Mouse (Mus musculus): ENCODE measurements around the gene Pak7.

Gene Pak7

DNA sequence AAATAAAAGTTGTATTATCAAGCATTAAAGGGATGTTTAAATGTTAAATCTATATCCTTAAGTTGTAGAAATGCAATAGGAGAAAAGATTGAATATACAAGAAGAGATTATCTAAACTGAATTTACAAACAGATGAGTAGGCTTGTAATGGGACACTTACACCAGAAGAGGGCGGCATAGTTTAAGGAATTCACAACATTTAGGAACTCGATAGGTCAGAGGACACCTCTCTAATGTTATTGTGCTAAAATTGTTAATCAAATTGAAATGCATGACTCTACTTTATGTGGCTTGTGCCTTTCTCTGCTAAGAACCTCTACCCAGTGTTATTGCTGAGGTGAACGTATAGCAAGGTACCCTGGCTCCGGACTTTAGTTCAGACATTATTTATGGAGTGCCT, 238.2 kb downstream of the Pak7 start:
- no peak for DNase-seq

DNA sequence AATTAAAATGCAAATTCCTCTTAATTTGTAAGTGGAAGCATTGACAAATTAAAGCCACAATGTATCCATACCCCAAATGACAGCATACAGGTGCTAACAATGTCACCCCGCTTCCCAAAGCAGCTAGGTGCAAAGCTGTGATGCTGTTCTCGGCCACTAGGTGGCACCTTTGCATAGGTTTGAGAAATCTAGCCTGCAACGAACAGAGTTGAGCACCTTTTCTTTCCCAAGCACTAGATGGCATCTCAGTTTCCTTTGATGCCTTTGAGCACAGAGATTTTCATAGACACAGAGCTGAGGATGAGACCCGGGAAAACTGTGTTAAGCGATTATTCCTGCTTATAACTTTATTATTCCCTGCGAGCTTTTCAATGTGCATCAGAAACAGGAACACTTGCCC, 238.8 kb downstream of the Pak7 start:
- peak; percentile 28 for DNase-seq

DNA sequence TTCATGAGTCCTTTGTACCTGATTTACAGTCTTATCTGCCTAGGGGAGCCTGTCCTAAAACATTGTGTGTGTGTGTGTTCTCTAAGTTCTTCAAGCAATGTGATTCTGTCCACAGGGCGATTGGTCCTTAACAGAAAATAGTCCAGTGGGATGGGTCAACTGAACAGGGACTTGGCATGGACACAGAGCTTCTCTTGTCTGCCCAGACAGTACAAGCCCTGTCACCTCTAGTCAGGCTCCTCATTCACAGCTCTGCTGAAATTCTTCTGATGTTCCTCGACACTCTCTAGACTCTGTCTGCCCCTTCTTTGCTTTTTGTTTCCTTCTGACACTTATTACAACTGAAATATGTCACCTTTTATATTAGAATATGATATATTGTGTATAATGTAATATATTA, 247.0 kb downstream of the Pak7 start:
- no peak for DNase-seq

DNA sequence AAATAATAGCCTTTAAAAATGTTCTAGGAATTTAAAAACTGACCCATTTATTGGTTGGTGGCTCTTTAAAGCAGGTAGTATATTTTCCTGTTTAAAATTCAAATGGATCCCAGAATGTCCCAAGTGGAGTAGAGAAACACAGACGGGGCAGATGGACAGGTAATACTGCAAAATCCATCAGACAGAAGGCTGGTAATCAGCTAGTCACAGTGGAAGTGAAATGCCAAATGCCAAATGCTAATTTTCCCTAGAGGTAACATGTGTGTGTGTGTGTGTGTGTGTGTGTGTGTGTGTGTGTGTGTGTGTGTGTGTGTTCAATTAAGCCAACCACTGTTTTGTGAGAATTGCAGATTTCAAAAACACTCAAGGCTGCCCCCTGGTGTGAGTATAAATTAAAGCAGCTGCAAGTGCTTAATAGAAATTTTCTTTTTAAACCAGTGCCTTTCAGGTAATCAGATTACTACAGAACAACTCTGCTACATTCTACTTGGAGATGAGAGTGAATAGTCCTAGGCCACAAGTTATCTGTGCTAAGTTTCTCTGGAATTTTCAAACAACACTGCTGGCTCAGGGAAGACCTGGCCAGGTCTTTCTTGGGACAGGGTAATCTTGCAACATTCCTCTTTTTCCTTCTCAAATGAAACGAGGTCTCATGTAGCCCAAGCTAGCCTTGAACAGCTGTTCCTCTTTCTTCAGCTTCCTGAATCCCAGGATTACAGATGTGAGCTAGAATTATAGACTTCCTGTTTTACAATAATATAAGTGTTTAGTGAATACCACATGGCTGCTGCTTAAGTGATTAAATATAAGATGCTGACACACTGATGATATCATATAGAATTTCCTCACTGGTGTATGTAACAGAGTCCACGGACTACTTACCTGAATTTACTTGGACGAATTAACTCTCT, 248.4 kb downstream of the Pak7 start:
- DNase-seq = no peak

DNA sequence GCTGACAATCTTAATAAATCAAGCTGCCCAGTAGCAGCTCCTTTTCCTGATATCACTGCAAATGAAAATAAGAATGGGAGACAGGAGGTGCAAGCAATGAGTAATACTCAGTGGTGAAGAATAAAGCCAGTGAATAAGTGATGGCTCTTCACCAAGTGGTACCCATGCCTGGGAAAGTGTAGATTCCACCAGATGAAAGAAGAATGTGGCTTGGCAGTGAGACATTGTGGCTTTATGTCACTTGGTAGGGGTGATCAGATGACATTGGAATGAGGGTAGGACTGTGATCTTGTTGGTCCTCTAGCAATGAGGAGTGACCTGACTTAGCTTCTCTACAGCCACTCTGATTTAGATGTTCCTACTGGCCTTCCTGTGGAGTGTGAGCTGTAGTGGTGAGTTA, 249.3 kb downstream of the Pak7 start:
- DNase-seq = no peak

DNA sequence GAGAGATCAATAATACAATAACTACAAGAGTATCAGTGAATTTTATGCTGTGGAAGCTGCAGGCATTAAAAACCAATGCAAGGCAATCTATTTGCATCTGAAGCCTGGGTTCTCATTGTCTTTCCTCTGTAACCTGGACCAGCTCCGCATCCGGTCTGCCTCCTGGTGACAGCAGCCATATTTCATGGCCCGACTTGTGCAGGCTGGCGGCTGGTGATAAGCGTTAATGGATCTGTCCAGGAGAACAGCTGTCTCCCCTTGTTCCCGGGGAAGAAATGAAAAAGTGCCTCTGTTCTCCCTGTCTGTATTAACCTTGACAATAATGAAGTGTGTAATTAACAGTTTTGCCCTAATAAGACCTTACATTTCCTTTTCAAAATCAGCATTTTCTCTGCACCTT, 265.9 kb downstream of the Pak7 start:
- DNase-seq = no peak

DNA sequence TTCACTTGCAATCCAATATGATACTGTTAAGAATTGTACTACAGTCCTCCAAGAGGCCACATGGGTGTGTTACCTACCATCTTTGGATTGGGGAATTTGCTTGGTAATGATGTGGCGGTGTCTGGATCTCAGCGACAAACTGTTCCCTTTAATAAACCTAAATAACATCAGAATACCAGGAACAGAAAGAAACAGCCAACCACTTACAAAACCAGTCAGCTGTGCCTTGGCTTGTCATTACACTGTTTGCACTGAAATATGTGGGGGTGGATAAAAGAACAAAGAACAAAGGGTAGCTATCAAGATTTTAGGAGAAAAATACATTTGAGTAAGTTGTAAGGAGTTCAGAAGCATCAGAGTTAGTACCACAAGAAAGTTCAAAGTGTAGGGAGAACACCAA, 269.8 kb downstream of the Pak7 start:
- DNase-seq = no peak

DNA sequence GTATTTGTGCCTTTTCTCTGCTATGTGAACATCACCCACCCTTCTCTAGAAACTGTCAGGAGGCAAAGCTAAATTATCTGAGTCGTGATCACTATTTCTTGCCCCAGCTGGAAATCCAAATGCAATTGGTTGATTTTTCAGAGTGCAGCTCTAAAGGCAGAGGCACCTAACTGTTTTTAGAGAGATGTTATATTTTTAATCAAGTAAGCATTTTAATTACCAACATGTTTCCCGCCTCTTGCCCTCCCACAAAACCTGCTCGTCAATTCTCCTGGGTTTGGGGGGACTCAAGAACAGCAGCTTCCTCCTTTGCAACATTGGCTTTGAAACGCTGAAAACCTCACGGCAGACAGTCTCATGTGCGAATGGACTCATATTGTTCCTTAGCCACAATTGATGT, 274.4 kb downstream of the Pak7 start:
- DNase-seq = no peak

DNA sequence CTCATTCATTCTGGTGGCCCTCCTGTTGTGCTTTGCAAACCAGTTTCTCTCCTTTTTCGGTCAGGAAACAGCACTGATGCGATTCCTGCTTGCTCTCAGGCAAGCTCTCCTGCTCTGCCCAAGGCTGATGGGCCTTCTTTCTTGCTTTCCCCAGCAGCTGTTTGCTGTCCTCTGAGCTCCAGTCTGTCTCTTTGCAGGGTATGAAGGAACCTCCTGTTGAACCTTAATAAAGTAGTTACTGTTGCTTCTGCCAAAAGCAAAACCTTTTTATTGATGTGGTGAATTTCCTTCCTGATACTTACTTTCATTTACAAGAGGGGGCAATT, 278.8 kb downstream of the Pak7 start:
- no peak for DNase-seq

DNA sequence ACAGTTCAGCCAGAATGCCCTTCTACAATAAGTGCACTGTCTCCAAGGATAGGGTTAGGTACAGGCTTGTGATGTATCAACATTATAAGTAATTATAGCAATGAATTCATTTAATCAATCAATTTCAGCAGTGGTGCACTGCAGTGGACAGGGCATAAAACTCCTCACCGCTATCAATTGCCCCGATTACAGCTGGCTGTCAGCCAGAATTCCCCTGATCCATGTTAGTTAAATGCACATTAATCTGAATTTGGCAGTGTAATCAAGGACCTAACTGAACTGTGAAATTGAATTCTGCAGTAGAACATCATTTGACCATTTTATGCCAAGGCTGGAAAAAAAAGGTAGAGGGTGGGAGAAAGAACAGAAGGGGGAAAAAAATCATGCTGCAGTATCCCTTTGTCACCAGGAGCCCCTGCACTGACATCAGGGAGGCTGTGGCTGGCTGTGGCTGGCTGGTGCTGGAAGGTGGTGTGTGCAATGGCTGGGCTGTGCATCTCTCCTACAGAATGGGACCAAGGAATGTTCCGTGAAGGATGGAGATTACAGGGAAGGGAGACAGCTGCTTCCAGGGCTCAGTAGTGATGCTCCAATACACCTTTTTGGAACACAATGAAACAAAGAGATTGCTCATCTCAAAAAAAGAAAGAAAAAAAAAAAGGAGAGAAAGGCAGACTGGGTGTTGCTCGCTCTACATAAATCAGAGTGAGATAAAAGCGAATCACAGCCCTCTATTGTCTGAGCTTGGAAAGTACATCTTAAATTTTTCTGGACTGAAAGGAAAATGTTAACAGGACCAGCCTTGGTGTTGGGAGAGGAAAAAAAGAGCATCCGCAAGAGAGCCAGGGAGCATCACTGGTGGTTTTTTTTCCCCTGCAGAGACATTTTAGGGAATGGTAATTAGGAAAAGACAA, 279.4 kb downstream of the Pak7 start:
- no peak for DNase-seq

DNA sequence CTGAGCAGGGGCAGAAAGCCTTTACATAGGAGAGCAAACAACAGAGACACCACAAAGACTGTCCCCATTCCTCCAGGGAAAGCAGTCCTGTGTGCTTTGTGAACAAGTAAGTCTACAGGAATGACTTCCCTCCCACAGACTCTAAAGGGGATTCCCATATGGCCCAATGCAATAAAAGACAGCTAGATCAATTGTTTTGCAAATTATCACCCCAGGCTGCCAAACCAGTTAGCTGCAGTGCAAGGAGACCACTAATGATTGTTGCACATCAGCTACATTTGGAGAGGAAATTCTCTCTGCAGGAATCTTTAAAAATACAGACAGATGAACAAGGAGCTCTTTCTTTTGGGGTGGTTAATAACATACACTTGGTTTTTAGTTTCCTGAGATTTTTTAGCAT, 280.2 kb downstream of the Pak7 start:
- no peak for DNase-seq

DNA sequence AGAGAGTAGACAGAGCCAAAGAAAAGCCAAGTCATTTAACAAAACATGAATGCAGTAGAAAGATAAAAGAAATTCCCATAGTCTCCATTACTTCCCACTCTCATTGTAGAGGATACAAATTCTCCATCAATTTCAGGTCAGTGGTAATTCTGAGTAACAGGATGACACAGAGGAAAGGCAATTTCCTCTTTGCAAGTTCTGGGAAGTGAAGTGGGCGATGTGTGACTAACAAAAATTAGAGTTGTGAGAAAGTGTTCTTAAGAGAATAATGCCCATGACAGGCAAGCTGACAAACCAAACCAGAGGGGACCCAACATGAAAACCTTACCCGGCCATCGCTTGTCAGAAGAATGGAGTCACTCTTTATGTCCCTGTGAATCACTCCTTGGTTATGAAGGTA, 290.6 kb downstream of the Pak7 start:
- no peak for DNase-seq

DNA sequence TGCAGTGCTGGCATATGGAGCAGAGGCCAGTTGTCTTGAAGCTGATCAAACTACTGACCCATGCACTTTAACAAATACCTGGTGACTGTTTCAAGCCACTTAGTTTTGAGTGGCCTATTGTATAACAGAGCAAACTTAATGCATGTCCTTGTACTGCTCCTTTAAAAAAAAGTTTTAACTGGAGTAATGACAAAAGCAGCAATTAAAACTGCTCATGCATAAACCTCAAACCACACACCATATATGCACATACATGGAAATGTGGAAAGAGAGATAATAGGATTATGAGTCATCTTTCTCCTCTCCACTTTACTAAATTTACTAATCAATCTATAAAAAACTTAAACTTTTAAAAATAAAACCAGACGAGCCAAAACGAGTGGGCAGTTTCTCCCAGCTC, 291.8 kb downstream of the Pak7 start:
- no peak for DNase-seq

DNA sequence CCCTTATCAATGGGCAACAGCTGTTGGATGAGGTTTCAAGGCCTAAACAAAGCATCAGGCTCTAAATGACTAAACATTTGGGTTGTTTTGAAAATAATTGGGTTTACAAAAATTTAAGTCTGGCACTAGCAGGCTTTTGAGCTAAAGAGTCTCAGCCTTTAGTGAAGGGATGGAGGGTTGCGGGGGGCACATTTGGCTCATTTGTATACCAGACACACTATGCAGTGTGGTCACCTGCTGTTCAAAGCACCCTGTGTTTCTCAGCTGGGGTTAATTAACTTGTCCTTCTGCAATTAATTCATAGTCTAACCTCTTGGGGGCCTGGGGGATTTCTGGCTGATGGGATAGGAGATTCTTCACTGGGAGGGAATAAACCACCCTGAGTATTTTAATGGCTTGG, 323.4 kb downstream of the Pak7 start:
- no peak for DNase-seq

DNA sequence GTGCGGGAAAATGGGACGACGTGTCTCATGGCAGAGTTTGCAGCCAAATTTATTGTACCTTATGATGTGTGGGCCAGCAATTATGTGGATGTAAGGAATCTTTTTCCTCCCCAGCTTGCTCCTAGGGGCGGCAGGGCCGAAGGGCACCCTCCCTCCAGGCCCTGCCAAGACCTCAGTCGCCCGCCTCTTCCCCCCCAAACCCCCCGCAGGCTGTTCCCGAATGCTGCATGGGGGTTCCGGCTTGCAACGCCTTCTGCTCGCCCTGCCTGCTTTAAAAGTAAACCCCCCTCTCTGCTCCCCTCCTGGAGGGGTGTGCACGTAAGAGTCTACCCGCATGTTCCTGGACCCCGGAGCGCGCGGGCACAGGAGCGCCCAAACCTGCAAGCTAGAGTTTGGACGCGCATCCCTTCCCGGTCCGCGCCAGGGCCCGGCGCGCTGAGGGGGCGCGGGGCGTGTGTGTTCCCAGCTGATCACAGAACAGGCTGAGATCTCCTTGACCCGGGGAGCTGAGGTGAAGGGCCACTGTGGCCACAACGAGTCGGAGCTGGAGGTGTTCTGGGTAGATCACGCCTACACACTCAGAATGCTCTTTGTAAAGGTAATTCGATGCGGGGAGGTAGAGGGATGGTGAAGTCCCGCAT, 328.6 kb downstream of the Pak7 start:
- DNase-seq = no peak

DNA sequence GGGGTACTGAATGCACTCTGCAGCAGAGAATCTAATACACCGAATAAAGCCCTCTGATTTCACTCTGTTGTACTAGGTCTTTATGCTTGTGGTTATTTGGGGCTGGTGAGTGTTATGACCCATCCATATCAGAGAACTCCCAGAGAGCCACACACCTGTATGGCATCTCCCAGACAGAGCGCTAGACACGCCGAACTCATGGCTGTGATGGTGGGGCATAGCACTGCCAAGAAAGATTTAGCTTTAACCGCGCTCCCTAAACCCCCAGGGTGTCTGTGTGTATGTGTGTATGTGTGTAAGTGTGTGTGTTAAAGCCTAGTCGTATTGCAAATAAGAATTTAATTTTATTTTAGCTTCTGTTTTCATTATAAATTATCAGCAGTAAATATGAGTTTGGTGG, 329.4 kb downstream of the Pak7 start:
- no peak for DNase-seq

DNA sequence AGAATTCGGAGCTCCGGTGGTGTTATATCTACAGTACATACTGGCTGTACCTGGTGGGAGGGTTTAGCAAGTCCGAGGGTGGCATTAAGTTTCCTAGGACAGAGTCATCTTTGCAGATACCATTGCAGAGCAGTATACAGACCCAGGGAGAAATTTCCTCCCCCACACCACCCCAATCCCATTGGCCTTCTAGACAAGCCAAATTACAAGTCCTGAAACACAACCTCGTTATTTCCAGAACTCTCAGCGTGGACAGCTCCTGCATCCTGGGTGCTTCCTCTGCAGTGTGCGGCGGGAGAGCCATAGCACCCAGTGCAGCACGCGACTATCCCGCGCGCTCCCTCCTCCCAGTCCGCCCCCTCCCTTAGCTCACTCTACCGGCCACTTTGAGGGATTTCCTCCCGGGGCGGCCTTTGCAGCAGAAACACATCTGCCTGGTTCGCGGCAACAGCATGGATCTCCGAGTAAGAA, 329.9 kb downstream of the Pak7 start:
- no peak for DNase-seq

DNA sequence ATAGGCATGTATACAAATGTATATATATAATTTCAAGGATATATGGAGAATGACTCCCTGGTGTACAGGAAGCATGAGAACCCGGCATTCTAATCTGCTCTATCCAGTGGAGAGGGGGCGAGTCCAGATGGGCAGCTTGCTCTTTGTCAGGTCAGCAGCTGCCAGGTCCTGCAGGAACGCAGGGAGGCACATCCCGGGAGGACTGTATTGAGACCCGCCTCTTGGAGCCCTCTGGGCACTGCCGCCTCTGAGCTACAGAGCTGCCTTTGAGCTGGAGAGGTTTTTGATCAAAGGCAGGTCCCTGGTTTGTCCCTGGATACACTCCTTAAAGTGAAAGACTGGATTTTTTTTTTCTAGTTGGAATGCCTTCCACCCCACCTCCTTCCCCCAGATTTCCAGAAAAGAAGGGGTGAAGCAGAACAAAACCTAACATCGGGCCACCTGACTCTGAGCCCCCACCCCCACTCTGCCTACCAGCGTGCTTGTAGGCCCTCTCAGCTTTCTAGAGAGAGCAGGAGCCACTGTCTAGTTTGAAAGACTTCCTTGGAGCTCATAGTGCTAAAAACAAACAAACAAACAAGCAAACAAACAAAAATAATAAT, 336.0 kb downstream of the Pak7 start, which contains the start of gene Lamp5:
Lamp5 (plus strand) TSS at position 552 of the 602 bp plus-strand sequence.
- no peak for DNase-seq

DNA sequence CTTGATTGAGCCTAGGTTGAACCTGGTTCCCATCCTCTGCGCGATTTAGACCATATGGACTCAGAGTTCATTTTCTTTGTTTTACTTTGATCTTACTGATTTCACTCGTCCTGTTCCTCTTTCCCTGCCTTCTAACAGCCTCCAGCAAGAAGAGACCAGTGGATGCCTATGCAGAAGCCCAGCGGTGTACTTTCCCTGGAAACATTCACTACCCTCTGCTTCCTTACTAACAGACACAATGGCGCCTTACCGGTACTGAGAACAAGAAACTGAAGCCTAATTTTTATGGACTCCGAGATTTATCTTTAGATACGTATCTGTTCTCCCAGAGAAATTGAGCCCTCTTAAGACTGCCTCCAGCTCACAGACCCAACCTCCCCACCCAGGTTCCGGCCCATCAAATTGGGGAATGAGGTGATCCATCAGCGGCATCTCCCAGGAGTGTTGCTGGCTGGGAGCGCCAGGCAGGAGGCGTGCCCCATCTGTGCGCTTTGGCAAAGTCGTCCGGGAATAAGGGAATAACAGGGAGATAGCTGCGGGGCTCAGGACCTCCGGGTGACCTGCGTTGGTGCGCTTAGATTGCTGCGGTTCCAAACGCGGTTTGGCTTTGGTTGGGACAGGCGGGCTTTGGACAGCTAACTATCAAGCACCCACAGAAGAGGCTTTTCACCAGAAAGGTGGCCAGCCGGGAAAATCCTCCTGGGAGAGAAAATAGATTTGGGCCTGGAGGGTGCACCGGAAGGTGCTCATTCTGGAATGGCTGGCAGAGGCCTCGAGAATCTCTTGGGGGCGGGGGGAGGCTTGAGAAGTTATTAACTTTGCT, 336.8 kb downstream of the Pak7 start:
- no peak for DNase-seq

DNA sequence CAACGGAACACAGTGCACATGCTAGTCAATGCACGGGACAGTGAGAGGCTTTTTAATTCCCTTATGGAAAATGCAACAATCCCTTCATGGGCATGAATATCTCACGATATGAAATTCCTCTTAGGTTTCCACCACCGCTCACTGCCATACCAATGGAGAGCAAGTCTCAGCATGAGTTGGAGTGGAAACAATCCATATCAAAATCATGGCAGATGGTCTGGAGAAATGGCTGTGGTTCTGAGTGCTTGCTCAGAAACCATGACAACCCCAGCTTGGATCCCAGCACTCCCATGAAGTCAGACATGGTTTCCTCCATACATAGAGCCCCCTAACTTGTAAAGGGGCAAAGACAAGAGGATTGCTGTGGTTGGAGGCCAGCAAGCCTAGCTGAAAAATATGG, 339.3 kb downstream of the Pak7 start:
- no peak for DNase-seq

Data from B cell, adult 2 months (primary cell).